Mouse (Mus musculus): ENCODE data around the gene Dtd2. TPM values are rescaled to one million over a fixed set of nuclear protein-coding genes. Genes with fewer than 3 reads are reported as not detected.

The Dtd2 gene
- polyA plus RNA-seq, 1 experiment from 2014 or later = 16.7 TPM

DNA sequence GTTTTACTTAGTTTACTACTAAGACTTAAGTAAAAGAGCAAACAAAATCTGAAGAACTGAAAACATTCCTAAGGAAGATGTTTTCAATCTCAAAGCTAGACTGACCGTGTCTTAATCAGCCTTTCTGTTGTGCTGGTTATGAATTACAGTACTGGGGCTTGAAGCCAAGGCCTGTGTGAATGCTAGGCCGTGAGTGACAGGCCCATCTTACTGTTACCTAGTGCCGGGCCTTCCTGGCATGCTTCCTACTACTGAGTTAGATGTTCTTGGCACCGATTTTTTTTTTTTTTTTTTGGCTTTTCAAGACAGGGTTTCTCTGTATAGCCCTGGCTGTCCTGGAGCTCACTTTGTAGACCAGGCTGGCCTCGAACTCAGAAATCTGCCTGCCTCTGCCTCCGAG, 48.7 kb downstream of the Dtd2 start:
- Histone ChIP-seq H3K36me3 (peaks cover 60% of the 10 kb centered on the region), H3K4me2 (no peak overlapping the region), H3K9me3 (replicated peaks) (no peaks in the 10 kb centered on the region), H3K4me3 (no peak overlapping the region), H3K27ac (ENCODE audit: poor library complexity, severe bottlenecking) (no peak overlapping the region), H3K9ac (no peak overlapping the region), H3K4me1 (replicated peaks) (no peaks in the 10 kb centered on the region), H3K27me3 (replicated peaks) (no peaks in the 10 kb centered on the region)
- no peak for ATAC-seq (ENCODE audit: insufficient number of reproducible peaks, low FRiP score)
- 86% methylated on average over 6 of the region's 6 CpGs for WGBS

GRCm38 (mm10) chr12:51952309-51952708, 54.0 kb downstream of the Dtd2 start:
- H3K27me3 ChIP-seq (replicated peaks) = no peaks in the 10 kb centered on the region
- H3K9ac ChIP-seq = no peak overlapping the region
- H3K27ac ChIP-seq (ENCODE audit: poor library complexity, severe bottlenecking) = no peak overlapping the region
- ATAC-seq (ENCODE audit: insufficient number of reproducible peaks, low FRiP score) = no peak
- H3K4me2 ChIP-seq = no peak overlapping the region
- H3K36me3 ChIP-seq = peaks cover 81% of the 10 kb centered on the region
- no peaks in the 10 kb centered on the region for H3K4me1 ChIP-seq (replicated peaks)
- WGBS = 60% methylated on average over 10 of the region's 10 CpGs
- H3K9me3 ChIP-seq (replicated peaks) = no peaks in the 10 kb centered on the region
- H3K4me3 ChIP-seq = no peak overlapping the region

GRCm38 (mm10) chr12:51947498-51947945, 58.8 kb downstream of the Dtd2 start:
- peaks cover 78% of the 10 kb centered on the region for H3K36me3 ChIP-seq
- H3K4me3 ChIP-seq = no peak overlapping the region
- H3K27ac ChIP-seq (ENCODE audit: poor library complexity, severe bottlenecking) = no peak overlapping the region
- no peaks in the 10 kb centered on the region for H3K27me3 ChIP-seq (replicated peaks)
- H3K4me2 ChIP-seq = no peak overlapping the region
- no peak for ATAC-seq (ENCODE audit: insufficient number of reproducible peaks, low FRiP score)
- WGBS = 77% methylated on average over 10 of the region's 10 CpGs
- H3K9ac ChIP-seq = no peak overlapping the region
- no peaks in the 10 kb centered on the region for H3K9me3 ChIP-seq (replicated peaks)
- H3K4me1 ChIP-seq (replicated peaks) = no peaks in the 10 kb centered on the region

DNA sequence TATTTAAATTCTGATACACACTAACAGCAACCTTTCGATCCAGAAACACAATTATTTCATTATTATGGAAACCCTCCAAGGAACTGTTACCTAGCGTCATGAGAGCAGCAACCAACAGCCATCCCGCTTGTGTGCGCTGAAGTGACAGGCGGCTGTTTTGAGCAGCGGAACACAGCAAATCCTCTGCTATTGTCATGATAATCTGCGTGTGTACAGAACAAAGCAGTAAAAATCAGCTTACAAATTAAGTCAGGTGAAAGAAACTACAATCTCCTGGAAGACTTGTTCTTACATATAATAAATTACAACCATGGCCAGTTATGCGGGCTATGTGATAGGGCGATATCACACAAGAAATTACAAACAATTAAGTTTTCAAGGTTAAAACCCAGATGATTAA, 61.0 kb downstream of the Dtd2 start:
- Histone ChIP-seq H3K36me3 (peaks cover 72% of the 10 kb centered on the region), H3K4me1 (replicated peaks) (no peaks in the 10 kb centered on the region), H3K4me3 (no peak overlapping the region), H3K9ac (no peak overlapping the region), H3K9me3 (replicated peaks) (no peaks in the 10 kb centered on the region), H3K27me3 (replicated peaks) (no peaks in the 10 kb centered on the region), H3K4me2 (no peak overlapping the region), H3K27ac (ENCODE audit: poor library complexity, severe bottlenecking) (no peak overlapping the region)
- no peak for ATAC-seq (ENCODE audit: insufficient number of reproducible peaks, low FRiP score)
- 92% methylated on average over 9 of the region's 9 CpGs for WGBS

GRCm38 (mm10) chr12:51939848-51940247, 66.5 kb downstream of the Dtd2 start:
- Histone ChIP-seq H3K4me2 (no peak overlapping the region), H3K36me3 (peaks cover 65% of the 10 kb centered on the region), H3K27ac (ENCODE audit: poor library complexity, severe bottlenecking) (no peak overlapping the region), H3K27me3 (replicated peaks) (no peaks in the 10 kb centered on the region), H3K4me1 (replicated peaks) (no peaks in the 10 kb centered on the region), H3K9ac (no peak overlapping the region), H3K4me3 (no peak overlapping the region), H3K9me3 (replicated peaks) (no peaks in the 10 kb centered on the region)
- ATAC-seq (ENCODE audit: insufficient number of reproducible peaks, low FRiP score) = no peak
- 86% methylated on average over 4 of the region's 4 CpGs for WGBS

Other genes with a start within 250 kb of the Dtd2 start
- 38.9 and 41.1 TPM in 2 replicates for gene Hectd1, start 177.0 kb downstream of the Dtd2 start, polyA plus RNA-seq (2016; fragmentation: Nextera tagmentation; extraction: Ambion mirVana)
- gene Heatr5a, start 35.2 kb downstream of the Dtd2 start, polyA plus RNA-seq (2016; fragmentation: Nextera tagmentation; extraction: Ambion mirVana) = 13.3 and 15.5 TPM in 2 replicates
- not detected in 2 replicates for gene Gpr33, start 21.6 kb upstream of the Dtd2 start, polyA plus RNA-seq (2016; fragmentation: Nextera tagmentation; extraction: Ambion mirVana)
- gene Nubpl, start 91.2 kb upstream of the Dtd2 start, polyA plus RNA-seq (2016; fragmentation: Nextera tagmentation; extraction: Ambion mirVana) = 11.0 and 11.6 TPM in 2 replicates

Data from heart, embryonic 12.5 days (tissue).